Mouse (Mus musculus): ENCODE results near the gene Ubxn6. TPM values are rescaled to one million over a fixed set of nuclear protein-coding genes. Genes with fewer than 3 reads are reported as not detected.

Ubxn6 gene
- polyA plus RNA-seq, 1 experiment from 2014 or later, result 35.5 TPM

DNA sequence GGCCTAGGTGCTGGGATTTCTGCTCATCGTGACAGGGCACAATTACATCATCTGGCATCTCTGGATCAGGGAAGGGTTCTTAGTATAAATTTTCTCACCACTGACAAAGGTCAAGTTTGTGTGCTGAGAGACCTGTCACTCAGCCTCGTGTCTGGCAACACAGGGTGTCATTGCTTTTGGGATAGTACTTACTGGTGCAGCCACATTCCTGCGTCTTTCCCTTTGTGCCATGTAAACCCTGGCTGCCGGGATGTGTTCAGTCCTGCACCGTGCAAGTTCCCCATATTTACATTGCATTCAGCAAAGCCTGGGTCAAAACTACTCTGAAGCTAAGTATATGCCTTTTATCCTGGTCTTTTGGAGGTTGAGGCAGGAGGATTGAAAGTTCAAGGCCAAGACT, 23.5 kb downstream of the Ubxn6 start:
- no peak for ATAC-seq (ENCODE audit: insufficient number of reproducible peaks, low FRiP score)
- no peaks in the 10 kb centered on the region for H3K9me3 ChIP-seq (replicated peaks)
- H3K27me3 ChIP-seq (replicated peaks), result no peaks in the 10 kb centered on the region
- H3K36me3 ChIP-seq, result peaks cover 72% of the 10 kb centered on the region
- no peak overlapping the region for H3K4me3 ChIP-seq
- H3K9ac ChIP-seq, result no peak overlapping the region
- WGBS, result 91% methylated on average over 5 of the region's 5 CpGs
- no peak overlapping the region for H3K4me2 ChIP-seq
- peaks cover 2% of the 10 kb centered on the region; the same call in 1 of the 2 replicates for H3K4me1 ChIP-seq (replicated peaks)
- no peak overlapping the region for H3K27ac ChIP-seq (ENCODE audit: poor library complexity, severe bottlenecking)

DNA sequence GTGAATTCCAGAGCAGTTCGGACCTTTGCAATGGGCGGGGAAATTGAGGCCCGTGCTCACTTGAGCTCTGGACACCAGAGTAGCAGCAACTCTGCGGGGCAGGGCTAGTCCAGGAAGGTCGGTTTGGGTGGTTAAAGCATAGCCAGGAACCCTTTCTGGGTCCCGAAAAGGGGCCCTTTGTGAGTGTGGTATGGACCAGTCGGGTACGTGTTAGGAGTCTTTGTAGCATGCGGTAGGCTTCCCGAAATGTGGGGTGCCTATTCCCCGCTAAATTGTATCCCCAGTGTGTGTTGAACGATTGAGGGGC, 34.0 kb downstream of the Ubxn6 start:
- Histone ChIP-seq H3K9ac (peak overlapping the region; percentile 91), H3K4me2 (peak overlapping the region; percentile 90), H3K27ac (ENCODE audit: poor library complexity, severe bottlenecking) (peak overlapping the region; percentile 76), H3K9me3 (replicated peaks) (no peaks in the 10 kb centered on the region), H3K27me3 (replicated peaks) (no peaks in the 10 kb centered on the region), H3K36me3 (peaks cover 21% of the 10 kb centered on the region), H3K4me1 (replicated peaks) (peaks cover 13% of the 10 kb centered on the region), H3K4me3 (peak overlapping the region; percentile 85)
- WGBS, result 2% methylated on average over 12 of the region's 12 CpGs
- ATAC-seq (ENCODE audit: insufficient number of reproducible peaks, low FRiP score), result no peak

DNA sequence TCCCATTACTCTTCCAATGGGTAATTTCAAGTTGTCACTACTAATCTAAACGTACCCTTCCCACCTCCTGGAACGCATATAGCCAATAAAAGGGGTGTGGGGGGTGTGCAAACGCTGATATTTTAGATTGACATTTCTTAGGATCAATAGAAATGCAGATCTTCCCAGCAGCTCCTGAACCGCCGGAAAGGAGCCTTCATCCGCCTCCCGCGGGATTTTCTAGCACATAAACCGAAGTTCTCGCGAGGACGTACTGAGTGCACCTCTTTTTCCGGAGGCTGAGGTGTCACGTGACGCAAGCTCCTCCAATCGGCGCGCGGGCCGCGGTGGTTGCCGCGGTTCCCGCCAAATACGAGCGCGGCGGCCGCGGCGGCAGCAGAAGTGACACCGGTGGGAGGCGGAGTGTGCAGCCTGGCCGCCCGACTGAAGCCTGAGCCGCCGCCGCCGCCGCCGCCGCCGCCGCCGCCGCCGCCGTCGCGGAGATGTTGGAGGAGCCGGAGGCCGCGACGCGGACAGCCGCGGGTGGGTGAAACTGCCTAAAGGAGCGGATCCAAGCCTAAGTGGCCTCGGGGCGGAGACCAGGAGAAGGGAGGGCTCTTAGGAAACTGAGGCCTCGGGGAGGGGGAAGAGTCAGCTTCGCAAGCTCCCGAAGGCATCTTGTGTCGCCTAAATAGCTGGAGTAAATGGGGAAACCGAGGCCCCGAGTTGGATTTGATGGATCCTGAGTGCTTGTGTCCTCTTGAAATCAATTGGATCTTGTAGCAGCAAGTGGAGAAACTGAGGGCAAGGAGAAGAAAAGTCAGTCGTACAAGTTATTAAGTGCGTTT, 34.6 kb downstream of the Ubxn6 start, which contains the start of gene Chaf1a:
Gene Chaf1a (plus strand): TSS at position 410 of the 827 bp plus-strand sequence.
- WGBS, result under 1% methylated on average over 68 of the region's 68 CpGs
- Histone ChIP-seq H3K36me3 (peaks cover 16% of the 10 kb centered on the region), H3K4me1 (replicated peaks) (peaks cover 16% of the 10 kb centered on the region), H3K9ac (peak within 1 kb of the TSS; percentile 91), H3K27ac (ENCODE audit: poor library complexity, severe bottlenecking) (peak within 1 kb of the TSS; percentile 76), H3K27me3 (replicated peaks) (no peaks in the 10 kb centered on the region), H3K4me2 (peak within 1 kb of the TSS; percentile 90), H3K9me3 (replicated peaks) (no peaks in the 10 kb centered on the region), H3K4me3 (peak within 1 kb of the TSS; percentile 85)
- peak; percentile 85 for ATAC-seq (ENCODE audit: insufficient number of reproducible peaks, low FRiP score)

DNA sequence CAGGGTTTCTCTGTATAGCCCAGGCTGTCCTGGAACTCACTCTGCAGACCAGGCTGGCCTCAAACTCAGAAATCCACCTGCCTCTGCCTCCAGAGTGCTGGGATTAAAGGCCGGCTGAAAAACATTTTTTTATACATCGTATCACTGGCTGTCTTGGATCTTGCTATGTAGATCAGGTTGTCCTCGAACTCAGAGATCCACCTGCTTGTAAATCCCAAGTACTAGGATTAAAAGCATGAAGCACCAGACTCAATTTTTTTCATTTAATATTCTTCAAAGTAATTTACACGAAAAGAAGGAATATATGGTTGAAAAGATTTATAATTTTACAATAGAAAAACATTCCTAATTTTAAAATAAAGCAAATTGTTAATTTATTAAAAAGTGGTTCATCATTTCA, 35.5 kb downstream of the Ubxn6 start:
- Histone ChIP-seq H3K4me2 (peak overlapping the region; percentile 90), H3K9ac (no peak overlapping the region), H3K4me1 (replicated peaks) (peaks cover 25% of the 10 kb centered on the region), H3K27ac (ENCODE audit: poor library complexity, severe bottlenecking) (no peak overlapping the region), H3K4me3 (no peak overlapping the region), H3K36me3 (peaks cover 14% of the 10 kb centered on the region), H3K9me3 (replicated peaks) (no peaks in the 10 kb centered on the region), H3K27me3 (replicated peaks) (no peaks in the 10 kb centered on the region)
- ATAC-seq (ENCODE audit: insufficient number of reproducible peaks, low FRiP score), result no peak
- 74% methylated on average over 4 of the region's 4 CpGs for WGBS

DNA sequence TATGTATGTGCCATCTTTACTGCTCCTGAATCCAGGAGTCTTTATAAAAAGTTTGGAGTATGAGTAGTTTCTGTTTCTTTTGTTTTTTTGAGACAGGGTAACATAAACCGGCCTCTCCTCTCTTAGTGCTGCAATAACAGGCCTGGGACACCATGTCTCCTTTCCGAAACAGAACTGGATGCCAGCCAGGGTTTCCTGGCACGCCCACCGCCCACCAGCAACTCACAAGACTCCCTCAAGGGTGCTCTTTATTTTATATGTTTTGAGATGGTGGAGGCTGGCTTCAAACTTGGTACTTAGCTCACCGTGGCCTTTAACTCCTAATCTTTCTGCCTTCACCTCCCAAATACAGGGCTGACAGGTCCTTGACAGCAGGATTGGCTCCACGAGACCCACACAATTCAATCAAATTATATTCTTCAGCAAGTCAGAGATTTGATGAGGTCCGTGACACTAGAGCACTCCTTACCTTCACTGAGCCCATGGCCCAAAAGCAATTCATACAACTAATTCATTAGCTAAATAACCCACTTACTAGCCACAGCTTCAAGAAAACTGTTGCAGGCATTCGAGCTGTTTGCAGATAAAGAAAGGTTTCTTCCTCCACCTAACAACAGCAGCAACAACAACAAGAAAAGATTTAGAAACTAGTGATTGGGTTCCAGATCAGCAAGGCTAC, 36.1 kb downstream of the Ubxn6 start:
- Histone ChIP-seq H3K27me3 (replicated peaks) (no peaks in the 10 kb centered on the region), H3K9ac (no peak overlapping the region), H3K27ac (ENCODE audit: poor library complexity, severe bottlenecking) (no peak overlapping the region), H3K4me2 (no peak overlapping the region), H3K4me3 (no peak overlapping the region), H3K36me3 (peaks cover 14% of the 10 kb centered on the region), H3K9me3 (replicated peaks) (no peaks in the 10 kb centered on the region), H3K4me1 (replicated peaks) (peaks cover 31% of the 10 kb centered on the region)
- WGBS, result 76% methylated on average over 8 of the region's 8 CpGs
- no peak for ATAC-seq (ENCODE audit: insufficient number of reproducible peaks, low FRiP score)

DNA sequence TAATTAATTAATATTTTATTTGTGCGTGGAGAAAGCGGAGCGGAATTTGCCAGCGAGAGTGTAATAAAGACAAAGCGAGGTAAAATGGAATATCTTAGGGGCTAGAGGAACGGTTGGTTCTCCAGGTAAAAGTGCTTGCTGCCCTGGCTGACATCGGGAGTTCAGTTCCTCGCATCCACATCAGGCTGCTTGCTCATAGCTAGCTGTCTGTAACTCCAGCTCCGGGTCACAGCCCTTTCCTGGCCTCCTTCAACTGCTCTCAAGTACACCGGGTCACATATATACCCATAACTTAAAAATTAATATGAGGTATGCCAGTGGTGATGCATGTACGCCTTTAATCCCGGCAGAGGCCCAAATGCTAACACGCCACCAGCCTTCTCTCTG, 37.9 kb downstream of the Ubxn6 start:
- H3K36me3 ChIP-seq, result peaks cover 18% of the 10 kb centered on the region
- WGBS, result 37% methylated on average over 13 of the region's 13 CpGs
- H3K27ac ChIP-seq (ENCODE audit: poor library complexity, severe bottlenecking), result no peak overlapping the region
- H3K4me3 ChIP-seq, result peak overlapping the region; percentile 88
- H3K4me1 ChIP-seq (replicated peaks), result peaks cover 48% of the 10 kb centered on the region
- no peaks in the 10 kb centered on the region for H3K27me3 ChIP-seq (replicated peaks)
- no peak overlapping the region; the same call in 1 of the 2 replicates for H3K9ac ChIP-seq
- ATAC-seq (ENCODE audit: insufficient number of reproducible peaks, low FRiP score), result no peak
- peak overlapping the region; percentile 72 for H3K4me2 ChIP-seq
- H3K9me3 ChIP-seq (replicated peaks), result no peaks in the 10 kb centered on the region

DNA sequence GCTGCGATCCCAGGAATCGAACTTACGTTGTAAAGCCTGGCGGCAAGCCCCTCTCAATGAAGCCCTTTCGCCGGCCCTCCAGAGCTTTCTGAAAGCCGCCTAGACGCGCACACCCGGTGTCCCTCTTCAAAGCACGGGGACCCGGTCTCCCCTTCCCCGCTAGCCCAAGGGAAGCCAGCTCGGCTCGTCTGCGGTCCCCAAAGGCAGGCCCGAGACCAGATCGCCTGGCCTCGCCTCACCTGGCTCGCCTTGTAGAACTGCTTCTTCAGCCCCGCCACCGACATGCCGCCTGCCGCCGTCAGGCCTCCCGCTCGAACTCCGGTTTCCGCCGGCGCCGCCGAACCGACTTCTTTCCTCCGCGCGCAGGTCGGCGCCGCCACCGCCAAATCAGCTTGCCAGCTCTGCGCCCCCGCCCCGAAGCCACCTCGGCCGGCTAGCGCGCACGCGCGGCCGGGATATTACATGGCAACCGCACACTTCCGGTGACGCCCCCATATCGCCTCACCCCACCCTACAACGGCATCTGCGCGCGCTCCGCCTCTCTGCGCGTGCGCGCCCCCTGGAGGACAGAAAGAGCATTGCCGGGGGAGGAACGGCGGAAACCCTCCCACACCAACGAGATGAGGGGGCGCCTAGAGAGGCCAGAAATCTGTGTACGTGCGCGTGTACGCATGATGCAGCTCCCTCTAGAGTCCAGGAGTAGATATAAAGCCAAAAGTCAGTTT, 38.5 kb downstream of the Ubxn6 start, which contains the start of gene Sh3gl1:
Gene Sh3gl1 (minus strand): TSS at position 460 of the 725 bp plus-strand sequence.
- no peaks in the 10 kb centered on the region for H3K9me3 ChIP-seq (replicated peaks)
- H3K4me3 ChIP-seq, result peak within 1 kb of the TSS; percentile 88
- H3K4me2 ChIP-seq, result peak within 1 kb of the TSS; percentile 72
- no peaks in the 10 kb centered on the region for H3K27me3 ChIP-seq (replicated peaks)
- peak; percentile 93 for ATAC-seq (ENCODE audit: insufficient number of reproducible peaks, low FRiP score)
- H3K36me3 ChIP-seq, result peaks cover 18% of the 10 kb centered on the region
- H3K9ac ChIP-seq, result peak within 1 kb of the TSS; percentile 94
- H3K4me1 ChIP-seq (replicated peaks), result peaks cover 49% of the 10 kb centered on the region
- H3K27ac ChIP-seq (ENCODE audit: poor library complexity, severe bottlenecking), result peak within 1 kb of the TSS; percentile 79
- WGBS, result under 1% methylated on average over 74 of the region's 74 CpGs

DNA sequence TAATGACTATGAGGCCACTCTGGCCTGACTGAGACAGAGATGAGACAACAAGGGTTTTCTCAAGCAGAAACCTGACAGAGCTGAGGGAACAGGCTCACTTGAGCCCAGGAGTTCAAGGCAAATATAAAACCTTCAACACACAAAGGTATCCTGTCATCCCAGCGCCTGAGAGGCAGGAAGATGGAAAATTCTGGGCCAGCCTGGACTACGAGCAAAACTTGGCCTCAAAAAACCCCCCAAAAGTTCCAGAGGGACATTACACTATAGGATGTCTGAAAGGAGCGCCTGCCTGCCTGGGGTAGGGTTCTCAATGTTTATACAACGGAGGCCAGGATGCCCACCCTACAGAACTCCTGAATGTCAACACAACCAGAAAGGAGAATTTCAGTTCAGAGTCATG, 39.6 kb downstream of the Ubxn6 start:
- Histone ChIP-seq H3K4me2 (peak overlapping the region; percentile 72), H3K27me3 (replicated peaks) (no peaks in the 10 kb centered on the region), H3K4me3 (peak overlapping the region; percentile 88), H3K4me1 (replicated peaks) (peaks cover 53% of the 10 kb centered on the region), H3K27ac (ENCODE audit: poor library complexity, severe bottlenecking) (no peak overlapping the region), H3K36me3 (peaks cover 21% of the 10 kb centered on the region), H3K9ac (peak overlapping the region; percentile 65), H3K9me3 (replicated peaks) (no peaks in the 10 kb centered on the region)
- 72% methylated on average over 4 of the region's 4 CpGs for WGBS
- ATAC-seq (ENCODE audit: insufficient number of reproducible peaks, low FRiP score), result no peak

DNA sequence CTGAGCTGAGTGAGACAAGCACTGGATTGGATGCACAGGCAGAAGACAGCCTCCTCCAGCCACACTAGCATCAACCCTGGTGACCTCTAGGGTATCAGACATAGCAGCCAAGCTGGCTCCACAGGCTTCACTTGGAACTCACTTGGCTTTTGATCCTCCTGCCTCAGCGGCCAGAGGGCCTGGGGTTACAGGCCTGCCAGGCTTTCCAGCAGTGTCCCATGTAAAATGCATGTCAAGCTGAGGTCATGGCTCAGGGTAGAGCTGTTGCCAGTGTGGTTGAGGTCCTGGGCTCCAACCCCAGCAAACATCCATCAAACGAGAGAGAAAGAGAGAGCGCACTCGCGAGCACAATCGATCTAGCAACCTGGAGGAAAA, 40.1 kb downstream of the Ubxn6 start:
- Histone ChIP-seq H3K9me3 (replicated peaks) (no peaks in the 10 kb centered on the region), H3K4me2 (peak overlapping the region; percentile 72), H3K9ac (peak overlapping the region; percentile 65), H3K27me3 (replicated peaks) (no peaks in the 10 kb centered on the region), H3K27ac (ENCODE audit: poor library complexity, severe bottlenecking) (no peak overlapping the region), H3K4me1 (replicated peaks) (peaks cover 54% of the 10 kb centered on the region), H3K36me3 (peaks cover 23% of the 10 kb centered on the region), H3K4me3 (peak overlapping the region; percentile 88)
- WGBS, result 84% methylated on average over 6 of the region's 6 CpGs
- no peak for ATAC-seq (ENCODE audit: insufficient number of reproducible peaks, low FRiP score)

DNA sequence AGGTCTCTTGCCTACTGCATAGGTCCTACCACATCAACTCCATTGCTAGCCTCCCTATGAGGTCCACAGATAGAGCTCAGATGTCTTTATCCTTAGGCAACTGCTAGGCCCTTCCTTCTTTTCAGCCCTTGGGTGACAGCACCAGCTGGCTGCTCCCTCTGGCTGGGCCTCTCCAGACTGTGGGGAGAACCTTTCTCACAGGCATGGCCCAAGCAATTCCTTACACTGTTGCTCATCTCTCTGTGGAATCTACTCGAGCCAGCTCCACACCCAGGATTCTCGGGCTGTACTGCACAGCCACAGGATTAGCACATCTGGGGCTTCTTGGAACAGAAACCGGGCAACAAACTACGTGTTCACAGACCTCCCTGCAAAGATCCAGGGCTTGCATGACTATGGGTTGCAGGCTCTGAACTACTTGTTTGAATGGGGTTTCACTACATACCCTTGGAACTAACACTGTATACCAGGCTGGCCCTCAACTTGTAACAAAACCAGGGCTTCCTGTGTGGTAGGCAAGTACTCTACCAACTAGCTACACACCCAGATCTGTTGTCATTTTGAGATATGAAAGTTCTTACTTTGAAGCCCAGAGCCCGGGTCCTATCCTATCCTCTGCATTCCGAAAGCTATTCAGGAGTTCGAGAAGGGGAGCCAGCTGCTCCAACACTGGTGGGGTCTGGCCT, 40.6 kb downstream of the Ubxn6 start:
- H3K4me1 ChIP-seq (replicated peaks), result peaks cover 54% of the 10 kb centered on the region
- peaks cover 27% of the 10 kb centered on the region for H3K36me3 ChIP-seq
- no peak overlapping the region for H3K4me3 ChIP-seq
- 81% methylated on average over 7 of the region's 7 CpGs for WGBS
- H3K9ac ChIP-seq, result peak overlapping the region; percentile 65
- H3K27ac ChIP-seq (ENCODE audit: poor library complexity, severe bottlenecking), result no peak overlapping the region
- ATAC-seq (ENCODE audit: insufficient number of reproducible peaks, low FRiP score), result no peak
- no peaks in the 10 kb centered on the region for H3K27me3 ChIP-seq (replicated peaks)
- H3K4me2 ChIP-seq, result peak overlapping the region; percentile 72; the same call in 1 of the 2 replicates
- no peaks in the 10 kb centered on the region for H3K9me3 ChIP-seq (replicated peaks)

All from heart, embryonic 12.5 days (tissue).